Mouse (Mus musculus): Measurements from ENCODE around the gene Sept3. TPM values are rescaled to one million over a fixed set of nuclear protein-coding genes. Genes with fewer than 3 reads are reported as not detected.

The Sept3 gene
- polyA plus RNA-seq, 1 experiment from 2014 or later: 3.8 TPM

DNA sequence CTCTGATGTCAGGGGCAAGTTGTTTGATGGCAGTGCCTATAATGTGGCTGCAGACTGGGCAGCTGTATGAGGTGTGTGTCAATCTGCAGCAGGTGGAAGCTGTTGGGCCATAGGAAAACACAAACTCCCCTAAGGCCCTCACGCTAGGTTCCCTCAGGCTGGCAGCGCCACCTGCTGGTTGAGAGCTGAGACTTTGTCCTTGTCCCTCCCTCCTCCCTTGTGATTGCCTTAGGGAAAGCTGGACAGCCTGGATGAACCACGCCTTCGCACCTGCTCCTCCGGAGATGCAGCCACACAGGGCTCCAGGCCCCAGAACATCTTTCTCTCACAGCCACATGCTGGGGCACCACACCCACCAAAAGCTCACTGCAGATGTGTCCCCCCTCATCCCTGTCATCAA, 3.5 kb upstream of the Sept3 start:
- no peak overlapping the region for H3K4me3 ChIP-seq
- H3K9me3 ChIP-seq (replicated peaks): no peaks in the 10 kb centered on the region
- H3K4me2 ChIP-seq: no peak overlapping the region
- no peak overlapping the region for H3K9ac ChIP-seq
- no peaks in the 10 kb centered on the region for H3K36me3 ChIP-seq
- no peak for ATAC-seq (ENCODE audit: insufficient number of reproducible peaks, low FRiP score)
- H3K4me1 ChIP-seq (replicated peaks): peaks cover 33% of the 10 kb centered on the region
- 6% methylated on average over 5 of the region's 5 CpGs for WGBS
- no peak overlapping the region for H3K27ac ChIP-seq (ENCODE audit: poor library complexity, severe bottlenecking)
- H3K27me3 ChIP-seq (replicated peaks): peaks cover 54% of the 10 kb centered on the region

DNA sequence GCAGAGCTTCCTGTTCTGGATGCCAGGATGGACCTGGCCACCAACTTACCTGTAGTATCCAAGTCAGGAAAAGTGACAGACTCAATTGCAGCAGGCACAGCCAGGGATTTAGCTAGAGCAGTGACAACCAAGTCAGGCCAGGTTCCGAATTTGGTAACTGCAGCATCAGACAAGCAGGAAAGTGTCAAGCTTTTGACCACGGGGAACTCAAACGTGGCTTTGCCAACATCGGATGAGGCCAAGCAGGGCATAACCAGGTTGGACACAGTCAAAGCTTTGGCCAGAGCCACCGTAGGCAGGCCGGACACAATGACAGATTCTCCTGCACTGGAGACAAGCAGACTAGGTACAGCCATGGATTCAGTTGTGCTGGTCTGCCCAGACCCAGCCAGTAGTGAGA, 2.4 kb upstream of the Sept3 start:
- Histone ChIP-seq H3K36me3 (no peaks in the 10 kb centered on the region), H3K9me3 (replicated peaks) (no peaks in the 10 kb centered on the region), H3K4me3 (no peak overlapping the region), H3K27me3 (replicated peaks) (peaks cover 65% of the 10 kb centered on the region), H3K4me2 (no peak overlapping the region), H3K4me1 (replicated peaks) (peaks cover 33% of the 10 kb centered on the region), H3K9ac (no peak overlapping the region), H3K27ac (ENCODE audit: poor library complexity, severe bottlenecking) (no peak overlapping the region)
- ATAC-seq (ENCODE audit: insufficient number of reproducible peaks, low FRiP score): no peak
- 82% methylated on average over 6 of the region's 6 CpGs for WGBS

DNA sequence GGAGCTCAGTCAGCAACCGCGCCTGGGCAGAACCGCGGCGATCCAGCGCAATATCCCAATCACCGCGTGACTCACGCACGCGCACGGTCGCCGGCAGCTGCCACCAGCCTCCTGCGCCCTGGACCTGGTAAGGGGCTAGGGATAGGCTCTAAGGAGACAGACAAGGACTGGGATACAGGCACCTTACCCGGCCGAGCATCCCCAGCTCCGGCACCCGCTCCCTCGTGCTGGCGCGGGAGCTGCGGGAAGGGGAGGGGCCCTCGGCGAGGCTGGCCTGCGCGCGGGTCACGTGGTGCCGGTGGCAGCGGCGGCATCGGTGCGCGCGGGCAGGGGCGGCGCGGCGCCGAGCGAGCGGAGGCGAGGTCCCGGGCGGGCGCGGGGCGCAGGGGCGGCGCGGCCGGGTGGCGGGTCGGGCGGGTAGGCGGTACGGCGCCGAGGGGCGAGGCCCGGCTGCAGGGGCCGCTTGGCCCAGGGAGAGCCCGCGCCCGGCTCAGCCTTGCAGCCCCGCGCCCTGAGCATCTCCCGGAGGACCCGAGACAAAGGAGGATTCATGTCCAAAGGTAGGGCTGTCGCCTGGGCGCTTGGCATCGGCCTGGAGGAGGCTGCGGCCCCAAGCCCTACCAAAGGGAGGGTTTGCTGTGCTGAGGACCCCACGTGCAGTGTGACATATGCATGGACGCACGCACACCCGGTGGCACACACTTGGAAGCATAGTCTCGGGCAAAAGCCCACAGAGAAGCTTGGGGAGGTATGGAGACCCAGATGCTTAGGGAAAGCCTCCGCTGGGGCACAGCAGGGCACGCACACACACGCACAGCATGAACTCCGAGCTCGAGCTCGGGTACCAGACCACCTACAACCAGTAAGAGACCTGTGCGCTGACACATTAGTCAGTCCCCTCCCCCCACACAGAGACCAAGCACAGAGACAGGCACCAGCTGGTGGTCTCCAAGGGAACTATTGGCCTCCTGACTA, 521 bp downstream of the Sept3 start:
- no peak overlapping the region for H3K27ac ChIP-seq (ENCODE audit: poor library complexity, severe bottlenecking)
- no peaks in the 10 kb centered on the region for H3K36me3 ChIP-seq
- 3% methylated on average over 81 of the region's 86 CpGs for WGBS
- H3K9me3 ChIP-seq (replicated peaks): no peaks in the 10 kb centered on the region
- peak overlapping the region; percentile 55 for H3K4me3 ChIP-seq
- peaks cover 70% of the 10 kb centered on the region for H3K27me3 ChIP-seq (replicated peaks)
- peaks cover 22% of the 10 kb centered on the region for H3K4me1 ChIP-seq (replicated peaks)
- peak overlapping the region; percentile 59 for H3K9ac ChIP-seq
- H3K4me2 ChIP-seq: peak overlapping the region; percentile 93
- peak; percentile 36; the same call in 1 of the 2 replicates for ATAC-seq (ENCODE audit: insufficient number of reproducible peaks, low FRiP score)

DNA sequence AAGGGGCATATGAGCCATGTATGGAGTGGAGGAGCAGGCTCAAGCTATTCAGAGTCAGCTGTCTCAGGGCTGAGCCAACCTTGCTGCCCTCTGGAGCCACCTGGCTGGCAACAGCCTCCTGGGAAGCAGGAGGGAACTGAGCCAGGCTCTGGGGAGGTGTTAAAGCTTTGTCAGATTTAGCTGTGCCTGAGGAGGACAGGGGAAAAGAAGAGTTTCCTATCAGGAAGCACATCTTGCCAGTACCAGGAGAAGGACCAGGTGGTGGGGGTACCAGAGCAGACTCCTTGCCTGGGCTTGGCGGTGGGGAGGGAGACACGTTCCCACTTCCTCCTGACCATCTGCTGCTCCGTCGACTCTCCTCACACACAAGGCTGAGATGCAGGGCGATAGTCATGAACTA, 2.9 kb downstream of the Sept3 start:
- H3K4me2 ChIP-seq: no peak overlapping the region
- peaks cover 22% of the 10 kb centered on the region for H3K4me1 ChIP-seq (replicated peaks)
- 57% methylated on average over 5 of the region's 5 CpGs for WGBS
- H3K9ac ChIP-seq: no peak overlapping the region; the same call in 1 of the 2 replicates
- H3K4me3 ChIP-seq: no peak overlapping the region
- no peak overlapping the region for H3K27ac ChIP-seq (ENCODE audit: poor library complexity, severe bottlenecking)
- peaks cover 57% of the 10 kb centered on the region for H3K27me3 ChIP-seq (replicated peaks)
- no peaks in the 10 kb centered on the region for H3K36me3 ChIP-seq
- ATAC-seq (ENCODE audit: insufficient number of reproducible peaks, low FRiP score): no peak
- no peaks in the 10 kb centered on the region for H3K9me3 ChIP-seq (replicated peaks)

DNA sequence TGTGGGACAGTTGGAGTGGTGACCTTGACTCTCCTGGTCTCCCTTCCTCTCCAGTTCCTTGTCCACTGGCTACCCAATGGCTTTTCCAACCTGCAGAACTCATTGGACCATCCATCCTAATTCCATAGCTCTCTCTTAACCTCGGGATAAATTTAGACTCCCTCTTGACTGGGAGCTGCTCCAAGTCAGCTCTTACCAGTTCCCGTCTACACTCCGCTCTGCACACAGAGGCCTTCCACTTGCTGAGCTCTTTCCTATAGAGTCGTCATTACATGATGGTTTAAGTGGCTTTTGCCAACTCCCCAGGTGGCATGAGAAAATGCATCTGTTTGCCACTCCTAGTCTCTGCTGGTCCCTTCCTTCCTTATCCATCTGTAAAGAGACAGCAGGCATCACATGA, 5.9 kb downstream of the Sept3 start:
- H3K4me2 ChIP-seq: no peak overlapping the region; the same call in 1 of the 2 replicates

DNA sequence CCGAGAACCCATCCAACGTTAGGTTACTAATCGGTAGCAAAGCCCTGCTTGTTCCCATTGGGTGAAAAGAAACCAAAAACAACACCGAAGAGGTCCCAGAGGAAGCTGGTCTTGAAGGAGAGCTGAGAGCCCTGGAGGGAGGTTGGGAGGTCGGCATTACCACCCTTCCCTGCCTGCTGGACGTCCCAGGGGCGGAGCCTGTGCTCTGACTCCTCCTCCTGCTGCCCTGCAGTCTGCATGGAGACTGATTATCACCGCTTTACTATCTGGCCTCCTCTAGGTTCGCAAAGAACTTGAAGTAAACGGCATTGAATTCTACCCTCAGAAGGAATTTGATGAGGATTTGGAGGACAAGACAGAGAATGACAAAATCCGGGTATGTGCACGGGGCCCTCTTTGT, 11.5 kb downstream of the Sept3 start:
- Histone ChIP-seq H3K36me3 (no peaks in the 10 kb centered on the region), H3K27ac (ENCODE audit: poor library complexity, severe bottlenecking) (no peak overlapping the region), H3K9me3 (replicated peaks) (no peaks in the 10 kb centered on the region), H3K4me1 (replicated peaks) (no peaks in the 10 kb centered on the region), H3K4me3 (no peak overlapping the region), H3K4me2 (no peak overlapping the region), H3K9ac (no peak overlapping the region), H3K27me3 (replicated peaks) (no peaks in the 10 kb centered on the region)
- ATAC-seq (ENCODE audit: insufficient number of reproducible peaks, low FRiP score): no peak
- WGBS: 49% methylated on average over 12 of the region's 12 CpGs

More for the DNA sequence above, 5.9 kb downstream of the Sept3 start:
- Histone ChIP-seq H3K4me1 (replicated peaks) (peaks cover 13% of the 10 kb centered on the region), H3K9ac (0 out of 2 replicates have a peak overlapping the region, but pooled peaks have one; percentile 42), H3K27me3 (replicated peaks) (peaks cover 29% of the 10 kb centered on the region), H3K36me3 (no peaks in the 10 kb centered on the region), H3K9me3 (replicated peaks) (no peaks in the 10 kb centered on the region), H3K27ac (ENCODE audit: poor library complexity, severe bottlenecking) (no peak overlapping the region), H3K4me3 (no peak overlapping the region)
- 42% methylated on average over 4 of the region's 4 CpGs for WGBS
- ATAC-seq (ENCODE audit: insufficient number of reproducible peaks, low FRiP score): no peak

DNA sequence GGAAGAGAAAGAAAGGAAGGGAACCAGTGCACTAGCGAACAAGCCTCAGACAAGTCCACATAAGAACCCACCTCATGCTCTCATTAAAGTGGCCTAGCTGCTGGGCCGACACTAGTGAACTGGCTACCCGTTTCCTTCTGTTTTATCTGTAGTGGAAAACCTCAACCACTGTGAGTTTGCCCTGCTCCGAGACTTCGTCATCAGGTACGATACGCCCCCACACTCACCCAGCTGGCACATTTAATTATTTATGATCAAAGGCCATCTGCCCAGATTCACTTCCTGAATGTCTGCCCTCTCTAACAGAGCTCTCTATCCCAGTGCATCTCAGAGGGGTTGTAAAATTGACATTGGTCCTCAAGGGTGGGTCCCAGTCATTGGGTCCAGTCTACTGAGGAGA, 15.6 kb downstream of the Sept3 start:
- 88% methylated on average over 7 of the region's 7 CpGs for WGBS
- H3K36me3 ChIP-seq: no peaks in the 10 kb centered on the region
- no peak overlapping the region for H3K27ac ChIP-seq (ENCODE audit: poor library complexity, severe bottlenecking)
- H3K4me3 ChIP-seq: no peak overlapping the region
- H3K9ac ChIP-seq: no peak overlapping the region
- ATAC-seq (ENCODE audit: insufficient number of reproducible peaks, low FRiP score): no peak
- peaks cover 15% of the 10 kb centered on the region for H3K4me1 ChIP-seq (replicated peaks)
- H3K4me2 ChIP-seq: no peak overlapping the region
- no peaks in the 10 kb centered on the region for H3K27me3 ChIP-seq (replicated peaks)
- H3K9me3 ChIP-seq (replicated peaks): no peaks in the 10 kb centered on the region

DNA sequence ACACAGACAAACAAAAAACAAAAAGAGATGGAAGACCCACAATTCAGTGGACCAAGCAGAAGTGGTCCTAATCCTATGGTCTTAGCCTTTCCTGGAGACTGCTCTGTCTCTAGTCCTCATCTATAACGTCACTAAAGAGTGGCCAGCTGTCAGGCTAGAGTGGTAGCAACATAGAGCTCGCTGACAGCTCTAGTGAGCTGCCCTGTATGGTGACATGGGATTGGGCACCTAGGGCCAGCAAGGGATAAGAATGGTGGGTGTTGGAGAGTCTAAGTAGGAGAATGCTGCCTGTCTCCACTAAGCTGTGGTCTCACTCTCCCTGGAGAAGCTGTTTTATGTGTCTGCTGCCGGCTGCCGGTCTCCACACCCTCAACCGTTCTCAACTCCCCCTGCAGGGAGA, 18.2 kb downstream of the Sept3 start:
- Histone ChIP-seq H3K9ac (0 out of 2 replicates have a peak overlapping the region, but pooled peaks have one; percentile 1), H3K4me1 (replicated peaks) (peaks cover 15% of the 10 kb centered on the region), H3K4me2 (peak overlapping the region; percentile 51), H3K9me3 (replicated peaks) (no peaks in the 10 kb centered on the region), H3K27me3 (replicated peaks) (no peaks in the 10 kb centered on the region), H3K27ac (ENCODE audit: poor library complexity, severe bottlenecking) (no peak overlapping the region), H3K36me3 (no peaks in the 10 kb centered on the region), H3K4me3 (peak overlapping the region; percentile 8; the same call in 1 of the 2 replicates)
- WGBS: 24% methylated on average over 5 of the region's 5 CpGs
- no peak; the same call in 1 of the 2 replicates for ATAC-seq (ENCODE audit: insufficient number of reproducible peaks, low FRiP score)

DNA sequence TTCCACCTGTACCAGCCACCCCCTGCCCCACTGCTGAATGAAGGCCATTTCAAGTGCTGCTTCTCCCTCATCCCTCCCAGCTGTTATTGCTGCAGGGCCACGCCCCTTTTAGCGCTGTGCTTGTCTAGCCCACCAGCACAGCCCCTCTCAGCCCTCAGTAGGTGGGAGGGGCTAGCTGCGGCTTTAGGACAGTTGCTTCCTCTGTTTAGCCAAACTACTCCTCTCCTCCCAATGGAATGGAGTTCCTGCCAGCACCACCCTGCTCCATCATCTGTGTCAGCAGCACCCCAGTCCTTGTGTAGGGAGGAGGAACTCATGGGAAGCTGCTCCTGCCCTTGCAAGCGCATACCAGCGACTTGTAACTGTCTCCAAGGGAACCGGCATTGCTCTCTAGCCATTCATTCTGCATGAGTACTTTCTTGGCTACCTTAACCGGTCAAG, 18.6 kb downstream of the Sept3 start:
- Histone ChIP-seq H3K4me1 (replicated peaks) (peaks cover 15% of the 10 kb centered on the region), H3K36me3 (no peaks in the 10 kb centered on the region), H3K27ac (ENCODE audit: poor library complexity, severe bottlenecking) (no peak overlapping the region), H3K9ac (peak overlapping the region; percentile 1; the same call in 1 of the 2 replicates), H3K4me2 (peak overlapping the region; percentile 51), H3K27me3 (replicated peaks) (no peaks in the 10 kb centered on the region), H3K4me3 (peak overlapping the region; percentile 8), H3K9me3 (replicated peaks) (no peaks in the 10 kb centered on the region)
- no peak for ATAC-seq (ENCODE audit: insufficient number of reproducible peaks, low FRiP score)
- 15% methylated on average over 7 of the region's 7 CpGs for WGBS

DNA sequence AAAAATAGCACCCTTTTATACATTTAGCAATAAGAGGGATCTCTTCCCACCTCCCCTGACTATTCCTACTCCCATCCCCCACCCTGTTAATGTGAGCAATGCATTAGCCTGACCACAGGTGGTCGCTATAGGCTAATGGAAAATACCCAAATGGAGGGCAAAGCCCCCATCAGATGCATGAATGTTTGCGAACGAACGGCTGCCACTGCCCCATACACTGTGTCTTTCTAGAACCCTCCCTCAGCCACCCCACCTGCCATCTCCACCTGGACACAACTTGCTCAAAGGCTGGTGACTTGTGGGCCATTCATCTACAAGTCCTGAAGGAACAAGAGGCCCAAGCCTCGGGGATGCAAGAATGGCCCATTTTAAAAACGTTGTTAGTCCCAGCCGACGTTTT, 19.4 kb downstream of the Sept3 start:
- no peaks in the 10 kb centered on the region for H3K36me3 ChIP-seq
- H3K4me3 ChIP-seq: no peak overlapping the region
- peaks cover 4% of the 10 kb centered on the region for H3K27me3 ChIP-seq (replicated peaks)
- peak; percentile 33; the same call in 1 of the 2 replicates for ATAC-seq (ENCODE audit: insufficient number of reproducible peaks, low FRiP score)
- no peaks in the 10 kb centered on the region for H3K9me3 ChIP-seq (replicated peaks)
- 52% methylated on average over 8 of the region's 8 CpGs for WGBS
- H3K4me1 ChIP-seq (replicated peaks): peaks cover 20% of the 10 kb centered on the region
- no peak overlapping the region for H3K9ac ChIP-seq
- H3K27ac ChIP-seq (ENCODE audit: poor library complexity, severe bottlenecking): no peak overlapping the region
- H3K4me2 ChIP-seq: no peak overlapping the region

DNA sequence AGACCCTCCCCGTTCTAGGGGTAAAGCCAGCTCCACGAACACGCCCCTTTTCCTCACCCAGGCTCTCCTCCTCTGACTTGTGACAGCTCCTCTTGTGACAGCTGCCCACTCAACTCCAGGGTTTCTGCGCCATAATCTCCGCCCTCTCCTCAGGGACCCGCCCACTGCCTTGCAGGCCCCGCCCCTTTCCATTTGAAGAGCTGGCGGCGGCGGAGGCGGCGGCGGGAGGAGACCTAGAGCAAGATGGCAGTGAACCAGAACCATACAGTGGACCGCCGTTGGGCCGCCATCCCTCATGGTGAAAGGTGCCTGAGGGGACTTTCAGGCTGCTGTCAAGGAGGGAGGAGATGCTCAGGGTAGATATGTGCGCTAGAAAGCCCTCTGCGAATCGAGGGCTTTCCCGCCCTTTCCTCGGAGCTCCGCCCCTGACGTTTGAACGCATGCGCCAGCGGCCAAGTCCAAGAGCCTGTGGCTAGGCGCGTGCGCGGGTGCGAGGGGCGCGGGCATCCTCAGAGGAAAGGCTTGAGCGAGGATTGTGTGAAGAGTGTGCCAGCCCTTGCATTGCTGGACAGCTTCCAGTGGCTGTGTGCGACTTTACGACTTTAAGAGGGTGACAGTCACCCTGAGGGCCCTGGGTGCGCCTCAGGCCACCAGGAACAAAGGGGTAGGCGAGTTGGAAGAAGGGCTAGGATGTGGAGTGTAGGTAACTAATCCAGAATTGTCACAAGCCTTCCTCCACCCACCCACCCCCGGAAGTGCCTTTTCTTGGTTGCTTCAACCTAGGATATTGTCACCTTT, 24.3 kb downstream of the Sept3 start, which contains the start of gene Wbp2nl:
Gene Wbp2nl, plus strand, starts transcription at position 191 of the 798 bp plus-strand sequence.
- Histone ChIP-seq H3K4me3 (no peak within 1 kb of the TSS), H3K4me1 (replicated peaks) (peaks cover 13% of the 10 kb centered on the region; the same call in 1 of the 2 replicates), H3K27ac (ENCODE audit: poor library complexity, severe bottlenecking) (no peak within 1 kb of the TSS), H3K27me3 (replicated peaks) (peaks cover 4% of the 10 kb centered on the region), H3K9ac (no peak within 1 kb of the TSS), H3K9me3 (replicated peaks) (no peaks in the 10 kb centered on the region), H3K36me3 (no peaks in the 10 kb centered on the region), H3K4me2 (peak within 1 kb of the TSS; percentile 46)
- WGBS: 45% methylated on average over 39 of the region's 39 CpGs
- peak; percentile 69 for ATAC-seq (ENCODE audit: insufficient number of reproducible peaks, low FRiP score)
